Mouse (Mus musculus) forebrain, postnatal 0 days (tissue): ENCODE measurements around the gene Stxbp5. TPM values are rescaled to one million over a fixed set of nuclear protein-coding genes. Genes with fewer than 3 reads are reported as not detected.

Source experiments
- ATAC-seq: fragments of 200-750 bp; cut with Nextera tagmentation; 2 replicates; pipeline ENCODE4 v1.8.0; 2017; ENCODE audit warnings: mild to moderate bottlenecking, moderate library complexity
- DNase-seq: peaks from one replicate; pipeline ENCODE4 v3.0.0-alpha.2; 2015
- H3K27ac ChIP-seq: fragments of 300-500 bp; sonication (generic); 2 replicates; pipeline ENCODE4 v1.5.1; 2014; ENCODE audit warnings: low read depth, mild to moderate bottlenecking, antibody characterized with exemption, low read length, moderate library complexity, mixed read lengths
- H3K27me3 ChIP-seq: fragments of 300-500 bp; sonication (generic); 2 replicates; pipeline ENCODE4 v1.6.1; 2014; ENCODE audit warnings: mild to moderate bottlenecking, low read length, mixed read lengths; ENCODE audit not compliant: insufficient read depth
- H3K36me3 ChIP-seq: fragments of 300-500 bp; sonication (generic); 2 replicates; pipeline ENCODE4 v1.6.1; 2014; ENCODE audit warnings: mild to moderate bottlenecking, moderate library complexity; ENCODE audit not compliant: insufficient read depth
- H3K4me1 ChIP-seq: fragments of 300-500 bp; sonication (generic); 2 replicates; pipeline ENCODE4 v1.6.1; 2014; ENCODE audit warnings: antibody characterized with exemption; ENCODE audit not compliant: insufficient read depth
- H3K4me2 ChIP-seq: fragments of 300-500 bp; sonication (generic); 2 replicates; pipeline ENCODE4 v1.6.1; 2014; ENCODE audit warnings: low read depth, mild to moderate bottlenecking, moderate library complexity
- H3K4me3 ChIP-seq: fragments of 300-500 bp; sonication (generic); 2 replicates; pipeline ENCODE4 v1.5.1; 2014; ENCODE audit warnings: low read depth, low read length, mixed read lengths
- H3K9ac ChIP-seq: fragments of 300-500 bp; sonication (generic); 2 replicates; pipeline ENCODE4 v1.6.1; 2014; ENCODE audit warnings: mild to moderate bottlenecking
- H3K9me3 ChIP-seq: fragments of 300-500 bp; sonication (generic); 2 replicates; pipeline ENCODE4 v1.6.1; 2016; ENCODE audit warnings: low read length
- CTCF ChIP-seq: sonication (generic); IDR thresholded peaks from 2 replicates; pipeline ENCODE4 v1.5.1; 2016; ENCODE audit warnings: antibody characterized with exemption, control low read depth, low read depth
- WGBS: fragments of 180-500 bp; shearing (Covaris S2); extraction: QIAGEN DNeasy Blood & Tissue Kit; methylation state at CpG from one replicate; pipeline ENCODE4 v1.1.7; 2014; 5-methylcytosine and 5-hydroxymethylcytosine counted together
- polyA plus RNA-seq: library from polyadenylated mRNA; unstranded; fragments of >200 nt; fragmentation: Nextera tagmentation; extraction: Ambion mirVana; gene quantifications from 2 replicates; pipeline ENCODE4 v1.2.1, GENCODE M21; 2015
- total RNA-seq: library from RNA; depleted of rRNA; stranded (reverse); fragments of >200 nt; gene quantifications from 2 replicates; pipeline ENCODE4 v1.2.3, GENCODE M21; 2014

Gene Stxbp5
- total and polyA plus RNA-seq, 2 experiments from 2014 or later: 6.3 to 46.0 TPM

GRCm38 (mm10) chr10:9859476-9859875, 41.4 kb downstream of the Stxbp5 start:
- H3K27ac ChIP-seq: no peak overlapping the region
- 48% methylated on average over 3 of the region's 3 CpGs for WGBS
- no peak for TF ChIP-seq CTCF
- no peak; the same call in 1 of the 2 replicates for ATAC-seq
- no peaks in the 10 kb centered on the region for H3K27me3 ChIP-seq
- no peak overlapping the region for H3K9ac ChIP-seq
- peaks cover 5% of the 10 kb centered on the region; the same call in 1 of the 2 replicates for H3K4me1 ChIP-seq
- no peak for DNase-seq
- H3K4me3 ChIP-seq: no peak overlapping the region
- no peak overlapping the region for H3K4me2 ChIP-seq
- no peaks in the 10 kb centered on the region for H3K36me3 ChIP-seq
- H3K9me3 ChIP-seq: no peaks in the 10 kb centered on the region

DNA sequence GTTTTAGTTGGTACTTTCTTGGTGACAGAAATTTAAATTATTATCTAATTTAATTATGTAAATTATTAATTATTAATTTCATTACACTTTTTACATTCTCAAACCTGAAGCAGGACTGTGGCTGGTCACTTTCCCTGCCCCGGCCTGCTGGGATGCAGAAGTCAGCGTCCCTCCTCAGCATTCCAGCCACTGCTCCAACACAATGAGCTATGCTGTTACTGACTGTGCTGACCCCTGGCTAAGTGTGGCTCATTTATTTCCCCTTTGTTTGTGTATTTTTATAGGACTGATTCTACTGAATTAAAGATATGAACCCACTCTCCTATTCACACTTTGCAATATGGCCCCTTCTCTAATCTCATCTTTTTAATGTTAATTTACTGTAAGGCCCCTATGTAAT, 43.0 kb downstream of the Stxbp5 start:
- Histone ChIP-seq H3K9me3 (no peaks in the 10 kb centered on the region), H3K36me3 (no peaks in the 10 kb centered on the region), H3K27me3 (no peaks in the 10 kb centered on the region), H3K27ac (no peak overlapping the region), H3K4me2 (no peak overlapping the region), H3K4me3 (no peak overlapping the region), H3K4me1 (peaks cover 5% of the 10 kb centered on the region; the same call in 1 of the 2 replicates), H3K9ac (no peak overlapping the region)
- no peak for TF ChIP-seq CTCF
- ATAC-seq (no peak), DNase-seq (no peak)
- WGBS: 69% methylated on average over 2 of the region's 2 CpGs

DNA sequence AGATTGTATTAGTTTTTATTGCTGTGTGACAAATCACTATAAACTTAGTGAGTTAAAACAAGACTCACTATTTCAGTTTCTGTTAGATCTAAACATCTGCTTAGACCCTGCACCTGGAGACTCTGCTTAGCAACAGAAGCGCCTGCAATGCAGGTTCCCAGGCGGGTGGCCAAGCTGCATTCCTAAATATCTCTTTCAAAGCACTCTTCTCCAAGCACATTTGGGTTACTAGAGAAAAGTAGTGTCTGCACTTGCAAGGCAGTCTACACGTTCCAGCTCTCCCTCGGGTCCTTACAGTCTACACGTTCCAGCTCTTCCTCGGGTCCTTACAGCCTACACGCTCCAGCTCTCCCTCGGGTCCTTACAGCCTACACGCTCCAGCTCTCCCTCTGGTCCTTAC, 44.1 kb downstream of the Stxbp5 start:
- no peak for ATAC-seq
- Histone ChIP-seq H3K4me3 (no peak overlapping the region), H3K9me3 (no peaks in the 10 kb centered on the region), H3K27me3 (no peaks in the 10 kb centered on the region), H3K9ac (no peak overlapping the region), H3K4me2 (no peak overlapping the region), H3K27ac (no peak overlapping the region), H3K4me1 (peaks cover 5% of the 10 kb centered on the region; the same call in 1 of the 2 replicates), H3K36me3 (no peaks in the 10 kb centered on the region)
- TF ChIP-seq CTCF: no peak
- no peak for DNase-seq
- WGBS: 73% methylated on average over 9 of the region's 9 CpGs

GRCm38 (mm10) chr10:9846408-9846807, 54.5 kb downstream of the Stxbp5 start:
- TF ChIP-seq CTCF: no peak
- no peaks in the 10 kb centered on the region for H3K27me3 ChIP-seq
- over 99% methylated on average over 4 of the region's 4 CpGs for WGBS
- no peak for DNase-seq
- no peak for ATAC-seq
- no peaks in the 10 kb centered on the region for H3K36me3 ChIP-seq
- no peaks in the 10 kb centered on the region for H3K9me3 ChIP-seq
- H3K9ac ChIP-seq: no peak overlapping the region
- no peak overlapping the region for H3K4me3 ChIP-seq
- no peak overlapping the region for H3K27ac ChIP-seq
- no peaks in the 10 kb centered on the region for H3K4me1 ChIP-seq
- H3K4me2 ChIP-seq: no peak overlapping the region

GRCm38 (mm10) chr10:9839408-9839807, 61.5 kb downstream of the Stxbp5 start:
- Histone ChIP-seq H3K9me3 (no peaks in the 10 kb centered on the region), H3K4me3 (no peak overlapping the region), H3K9ac (no peak overlapping the region), H3K27ac (no peak overlapping the region), H3K36me3 (peaks cover 5% of the 10 kb centered on the region; the same call in 1 of the 2 replicates), H3K27me3 (no peaks in the 10 kb centered on the region), H3K4me1 (no peaks in the 10 kb centered on the region), H3K4me2 (no peak overlapping the region)
- DNase-seq (no peak), ATAC-seq (no peak)
- TF ChIP-seq CTCF: no peak
- 66% methylated on average over 7 of the region's 7 CpGs for WGBS

DNA sequence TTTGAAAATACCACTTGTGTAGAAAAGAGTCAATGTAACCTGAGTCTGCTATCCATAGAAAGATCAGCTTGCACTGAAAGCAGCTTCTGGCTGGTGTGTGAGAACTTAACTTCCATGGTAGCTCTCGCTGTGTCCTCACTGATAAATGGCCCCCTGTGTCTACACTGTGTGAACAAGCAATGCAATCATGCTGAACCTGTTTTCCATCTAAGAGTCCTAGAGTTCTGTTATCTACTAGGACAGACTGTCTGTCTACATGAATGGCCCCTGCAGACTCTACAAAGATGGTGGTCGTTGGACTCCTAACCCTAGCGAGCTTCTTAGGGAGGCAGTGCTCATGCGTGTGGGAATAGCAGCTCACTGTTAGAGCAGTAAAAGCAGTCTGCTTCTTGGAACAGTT, 65.9 kb downstream of the Stxbp5 start:
- DNase-seq: no peak
- Histone ChIP-seq H3K9ac (no peak overlapping the region), H3K36me3 (peaks cover 10% of the 10 kb centered on the region; the same call in 1 of the 2 replicates), H3K4me3 (no peak overlapping the region), H3K27me3 (no peaks in the 10 kb centered on the region), H3K4me2 (no peak overlapping the region), H3K27ac (no peak overlapping the region), H3K9me3 (no peaks in the 10 kb centered on the region), H3K4me1 (no peaks in the 10 kb centered on the region)
- no peak for TF ChIP-seq CTCF
- WGBS: 88% methylated on average over 4 of the region's 4 CpGs
- no peak for ATAC-seq

GRCm38 (mm10) chr10:9832937-9833336, 67.9 kb downstream of the Stxbp5 start:
- no peak for DNase-seq
- H3K4me3 ChIP-seq: no peak overlapping the region
- H3K27ac ChIP-seq: no peak overlapping the region
- H3K9me3 ChIP-seq: no peaks in the 10 kb centered on the region
- no peak overlapping the region for H3K4me2 ChIP-seq
- ATAC-seq: no peak
- H3K36me3 ChIP-seq: peaks cover 8% of the 10 kb centered on the region; the same call in 1 of the 2 replicates
- H3K27me3 ChIP-seq: no peaks in the 10 kb centered on the region
- TF ChIP-seq CTCF: no peak
- WGBS: 69% methylated on average over 4 of the region's 4 CpGs
- H3K4me1 ChIP-seq: no peaks in the 10 kb centered on the region
- no peak overlapping the region for H3K9ac ChIP-seq
